Mouse (Mus musculus) CD4-positive, CD25-positive, alpha-beta regulatory T cell, adult 4 months (primary cell): ENCODE measurements at regions not wholly inside any gene's neighbourhood (a gene's known extent, or its start where the extent isn't known, plus 50 kb on each side); places are given as distances from the start of the nearest gene placed in this dataset.
"Not testable (repeated sequence)": the region's sequence is repeated elsewhere in the genome, so short reads cannot be mapped to it uniquely, and the experiment has no call there.

Experiments used
- ATAC-seq: one replicate; pipeline ENCODE4 v1.8.0; 2017

GRCm38 (mm10) chr15:5869866-5870265 is 429.7 kb upstream of the Dab2 start:
- no peak for ATAC-seq

DNA sequence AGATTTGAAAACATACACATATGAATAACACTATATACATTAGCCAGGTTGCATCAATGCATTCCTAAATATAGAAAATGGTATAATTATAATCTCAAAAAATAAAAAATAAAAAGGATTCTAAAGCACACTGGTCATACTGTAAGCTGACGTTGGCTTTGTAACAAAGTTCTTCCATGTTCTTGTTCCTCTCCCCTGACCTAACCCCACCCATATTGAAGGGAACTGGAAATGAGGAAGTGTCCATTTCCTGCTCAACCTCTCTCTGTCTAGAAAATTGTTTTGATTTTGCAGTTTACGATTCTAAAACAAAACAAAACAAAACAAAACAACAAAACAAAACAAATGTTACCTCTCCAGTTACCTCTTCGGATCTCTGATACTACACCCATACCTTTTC is 427.5 kb upstream of the Dab2 start:
- ATAC-seq = no peak

DNA sequence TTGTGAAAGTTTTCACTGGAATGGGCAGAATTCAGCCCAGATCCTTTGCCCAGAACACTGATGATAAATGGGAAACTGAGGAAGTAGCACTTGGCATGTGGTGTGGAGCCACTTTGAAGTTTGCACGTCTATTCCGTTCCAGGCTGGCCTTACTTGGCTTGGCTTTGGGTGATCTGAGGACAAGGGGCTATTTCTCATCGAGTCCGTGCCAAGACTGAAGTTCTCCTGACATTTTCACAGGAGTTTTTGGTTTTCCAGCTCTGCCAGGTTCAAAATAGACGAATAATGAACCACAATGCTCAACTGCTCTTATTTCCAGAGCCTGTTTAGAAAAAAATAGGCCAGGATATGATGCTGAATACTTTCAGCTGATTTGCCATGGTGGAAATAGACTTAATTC is 421.8 kb upstream of the Dab2 start:
- ATAC-seq = no peak

- peak; percentile 91 for ATAC-seq
Observed at GRCm38 (mm10) chr15:5891188-5891587, 408.4 kb upstream of the Dab2 start.

- ATAC-seq = no peak
Observed at GRCm38 (mm10) chr15:5892034-5892433, 407.6 kb upstream of the Dab2 start.

DNA sequence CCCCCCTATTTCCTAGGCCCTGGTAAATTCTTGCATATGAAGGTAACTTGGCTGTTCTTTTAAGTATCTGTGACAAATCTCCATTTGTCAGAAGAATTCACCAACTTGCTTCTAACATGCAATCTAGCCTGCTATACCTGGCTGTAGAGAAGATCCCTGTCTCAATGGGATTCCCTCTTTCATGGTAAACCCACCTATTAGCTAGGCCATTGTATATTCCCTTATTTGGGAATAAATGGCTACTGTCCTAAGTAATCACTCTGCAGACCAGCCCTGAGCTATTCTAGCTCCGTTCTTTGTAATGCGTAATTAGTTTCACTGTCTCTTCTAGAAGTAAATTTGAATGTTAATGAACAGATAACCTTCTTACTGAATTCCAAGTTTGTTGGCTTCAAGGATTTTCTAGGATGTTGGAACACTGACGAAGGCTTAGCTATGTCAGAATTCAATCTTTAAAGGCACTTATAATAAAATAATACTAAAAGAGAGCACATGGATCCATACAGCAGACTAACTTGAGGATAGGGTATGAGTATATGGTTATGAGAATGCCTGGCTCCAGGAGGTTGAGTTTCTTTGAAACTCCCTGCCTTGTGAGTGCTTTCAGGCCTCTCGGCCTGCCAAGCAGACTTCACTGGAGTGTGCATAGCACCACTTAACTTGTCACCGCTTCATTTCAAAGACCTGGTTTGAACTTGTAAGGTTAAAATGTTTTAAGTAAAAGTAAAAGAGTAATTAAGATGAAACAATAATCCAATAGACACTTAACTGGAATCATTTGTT is 403.7 kb upstream of the Dab2 start:
- not testable (repeated sequence) for ATAC-seq

GRCm38 (mm10) chr15:5915261-5915660 is 384.3 kb upstream of the Dab2 start:
- ATAC-seq = peak; percentile 63

DNA sequence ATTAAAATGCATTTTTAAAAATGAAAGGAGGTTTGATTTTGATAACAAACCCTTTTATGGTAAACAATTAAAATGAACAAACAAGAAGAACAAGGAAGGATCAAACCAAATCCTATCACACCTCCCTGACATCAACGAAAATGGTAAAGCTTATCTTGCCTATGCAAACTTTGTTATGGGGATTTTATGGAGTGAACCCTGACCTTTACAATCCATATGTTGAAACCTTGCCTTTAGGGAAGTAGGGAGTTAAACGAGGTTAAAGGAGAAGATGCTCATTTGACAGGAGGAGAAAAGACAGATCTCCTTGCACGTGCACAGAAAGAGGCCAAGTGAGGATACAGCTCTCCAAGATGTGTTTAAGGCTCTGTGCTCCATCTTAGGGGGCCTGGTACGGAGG is 379.5 kb upstream of the Dab2 start:
- ATAC-seq = no peak

DNA sequence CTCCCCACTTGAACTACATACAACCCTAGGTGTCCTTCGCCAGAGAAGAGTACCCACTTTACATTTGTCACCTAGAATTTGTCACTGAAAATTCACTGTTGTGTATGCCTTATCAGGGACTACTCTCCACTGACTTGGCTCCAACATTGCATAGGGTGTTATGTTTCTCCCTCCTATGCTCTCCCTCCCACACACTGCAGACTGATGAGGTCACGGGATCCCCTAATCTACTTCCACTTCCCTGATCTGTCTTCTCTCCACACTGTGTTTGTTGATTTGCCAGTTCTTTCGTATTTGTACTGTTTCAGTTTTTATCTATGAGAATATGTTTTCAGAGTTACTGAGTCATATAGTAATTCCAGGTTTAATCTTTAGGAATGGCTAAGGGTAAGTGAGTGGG is 371.8 kb upstream of the Dab2 start:
- no peak for ATAC-seq

GRCm38 (mm10) chr15:5933586-5933985 is 366.0 kb upstream of the Dab2 start:
- ATAC-seq = no peak

DNA sequence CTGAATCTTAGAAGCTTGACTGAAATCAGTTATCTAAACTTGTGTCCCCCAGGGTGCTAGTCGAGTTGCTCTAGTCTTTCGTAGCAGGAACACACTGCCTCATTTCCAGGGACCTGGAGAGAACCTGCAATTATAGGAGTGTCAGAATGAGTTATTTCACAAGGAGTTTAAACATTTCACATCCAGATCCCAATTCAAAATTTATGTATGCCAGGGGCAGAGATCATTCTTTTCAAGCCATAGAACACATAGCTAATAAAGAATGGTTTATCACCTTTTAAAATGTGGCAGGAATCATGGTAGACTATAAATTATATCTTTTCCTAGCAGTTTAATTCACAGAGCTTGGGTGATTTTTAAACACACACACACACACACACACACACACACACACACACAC is 358.6 kb upstream of the Dab2 start:
- ATAC-seq = no peak

DNA sequence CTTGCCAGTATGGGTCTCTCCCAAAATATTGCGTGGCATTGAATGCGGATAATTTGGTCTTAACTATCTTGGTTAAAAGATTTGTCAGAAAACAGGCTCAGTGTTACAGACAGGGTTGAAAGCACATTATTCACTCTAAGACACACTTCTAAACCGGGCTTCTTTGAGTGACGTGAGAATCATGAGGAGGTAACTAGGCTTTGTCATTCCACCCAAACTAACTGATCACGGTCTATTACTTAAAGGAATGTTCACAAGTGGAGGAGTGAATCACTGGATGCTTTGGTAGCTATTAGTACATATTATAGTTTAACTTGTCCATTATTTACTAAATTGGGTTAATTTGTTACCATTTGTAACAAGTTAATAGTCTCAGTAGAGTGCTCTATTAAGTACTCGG is 352.9 kb upstream of the Dab2 start:
- no peak for ATAC-seq

- ATAC-seq = no peak
Observed at GRCm38 (mm10) chr15:5950919-5951318, 348.7 kb upstream of the Dab2 start.

GRCm38 (mm10) chr15:5951661-5952060 is 347.9 kb upstream of the Dab2 start:
- ATAC-seq = not testable (repeated sequence)

- ATAC-seq = no peak
Observed at GRCm38 (mm10) chr15:5953106-5953505, 346.5 kb upstream of the Dab2 start.

DNA sequence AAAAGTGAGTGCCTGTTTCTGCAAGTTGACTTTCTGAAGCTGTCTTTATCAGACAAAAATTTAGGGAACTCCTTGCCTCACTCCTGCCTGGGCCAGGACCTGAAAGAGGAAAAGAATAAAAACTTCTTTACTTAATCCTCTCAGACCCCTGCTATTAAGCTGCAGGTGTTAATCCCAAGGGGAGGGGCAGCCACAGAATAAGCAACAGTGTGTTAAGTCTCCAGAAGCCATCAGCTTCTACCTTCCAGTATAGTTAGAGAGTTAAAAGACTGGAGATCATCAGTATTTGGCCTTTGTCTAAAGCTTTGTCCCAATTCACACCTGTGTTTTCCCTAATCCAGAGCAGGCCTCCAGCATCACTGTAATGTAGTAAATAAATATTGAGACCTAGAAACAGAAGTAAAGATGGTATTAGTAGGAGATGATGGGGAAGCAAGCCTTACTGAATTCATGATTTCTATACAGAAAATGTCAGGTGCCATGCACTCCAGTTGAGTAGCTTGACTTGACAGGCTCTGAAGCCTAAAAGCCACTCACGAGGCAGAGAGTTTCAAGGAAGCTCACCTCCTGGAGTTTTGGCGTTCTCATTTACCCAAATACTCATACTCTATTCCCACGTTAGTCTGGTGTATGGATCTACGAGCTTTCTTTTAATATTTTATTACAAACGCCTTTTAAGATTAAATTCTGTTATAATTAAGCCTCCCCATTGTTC is 308.1 kb upstream of the Dab2 start:
- no peak for ATAC-seq

- ATAC-seq = not testable (repeated sequence)
Observed at GRCm38 (mm10) chr15:5992146-5992545, 307.4 kb upstream of the Dab2 start.

- ATAC-seq = no peak
Observed at GRCm38 (mm10) chr15:6000816-6001215, 298.8 kb upstream of the Dab2 start.

GRCm38 (mm10) chr15:6001394-6001793 is 298.2 kb upstream of the Dab2 start:
- no peak for ATAC-seq

DNA sequence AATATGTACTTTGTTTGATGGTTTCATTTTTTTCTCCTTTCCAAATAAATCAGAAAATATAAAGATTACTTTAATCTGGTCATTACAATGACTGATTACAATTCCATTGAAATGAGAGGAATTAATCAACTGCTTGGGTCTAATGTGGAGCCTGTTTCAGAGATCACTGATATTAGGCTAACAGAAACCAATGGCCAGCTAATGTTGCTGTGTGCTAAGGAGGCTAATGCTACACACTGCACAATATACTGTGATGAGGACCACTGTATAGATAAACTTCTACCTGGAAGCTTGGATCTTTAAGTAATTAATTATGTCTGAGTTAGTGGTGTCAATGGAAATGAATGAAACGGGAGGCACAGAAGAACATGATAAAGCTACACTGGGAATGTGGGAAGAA is 284.6 kb upstream of the Dab2 start:
- no peak for ATAC-seq

GRCm38 (mm10) chr15:6016637-6017049 is 282.9 kb upstream of the Dab2 start:
- no peak for ATAC-seq

DNA sequence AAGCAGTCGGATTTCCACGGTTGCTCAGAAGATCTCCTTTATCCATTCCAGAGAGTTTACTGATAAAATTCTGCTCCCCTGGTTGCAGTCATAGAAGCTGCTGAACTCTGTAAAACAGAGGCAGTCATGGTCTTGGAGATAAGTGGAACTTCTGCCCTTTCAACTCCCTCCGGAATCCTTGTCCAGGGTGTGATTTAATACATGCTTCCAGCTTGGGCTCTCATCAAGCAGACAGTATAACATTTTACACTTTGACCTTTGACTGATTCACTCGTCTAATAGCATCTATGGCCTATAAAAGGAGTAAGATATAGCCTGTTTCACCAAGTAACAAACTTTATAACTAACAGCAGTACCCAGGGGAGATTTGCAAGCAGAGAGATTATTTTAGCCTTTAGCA is 274.0 kb upstream of the Dab2 start:
- no peak for ATAC-seq

DNA sequence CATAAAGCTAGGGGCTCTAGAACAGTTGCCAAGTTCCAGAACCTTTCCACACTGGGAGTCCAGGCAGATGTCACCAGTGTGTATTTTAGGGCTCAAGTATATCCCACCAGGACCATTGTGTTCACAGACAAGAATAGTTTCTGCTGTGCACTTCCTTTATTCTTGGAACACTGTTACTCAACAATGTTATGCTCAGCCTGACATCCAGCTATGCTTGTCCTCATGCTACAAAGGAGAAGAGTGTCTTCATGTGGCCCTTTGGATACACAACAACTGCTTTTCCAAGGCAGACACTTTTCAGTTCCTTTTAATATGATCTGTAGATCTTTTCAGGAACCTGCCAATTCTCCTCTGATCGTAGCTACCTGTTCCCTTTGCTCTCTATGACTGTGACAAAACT is 270.4 kb upstream of the Dab2 start:
- ATAC-seq = no peak

- ATAC-seq = no peak
Observed at GRCm38 (mm10) chr15:6030396-6030795, 269.2 kb upstream of the Dab2 start.
